Mouse (Mus musculus) midbrain, embryonic 16.5 days (tissue): ENCODE data around the gene Pde4b. TPM values are rescaled to one million over a fixed set of nuclear protein-coding genes. Genes with fewer than 3 reads are reported as not detected.

Experiments
- ATAC-seq: fragments of 200-750 bp; cut with Nextera tagmentation; 2 replicates; pipeline ENCODE4 v1.8.0; 2017; ENCODE audit warnings: moderate TSS enrichment
- H3K27ac ChIP-seq: fragments of 300-500 bp; sonication (generic); 2 replicates; pipeline ENCODE4 v1.5.1; 2014; ENCODE audit warnings: mild to moderate bottlenecking, low read length, mixed read lengths
- H3K27me3 ChIP-seq: fragments of 300-500 bp; sonication (generic); 2 replicates; pipeline ENCODE4 v1.6.1; 2014; ENCODE audit warnings: low read depth, low read length, mixed read lengths; ENCODE audit not compliant: control insufficient read depth, insufficient read depth
- H3K36me3 ChIP-seq: fragments of 300-500 bp; sonication (generic); 2 replicates; pipeline ENCODE4 v1.6.1; 2014; ENCODE audit warnings: mild to moderate bottlenecking, low read length, moderate library complexity, mixed read lengths; ENCODE audit not compliant: control insufficient read depth, insufficient read depth
- H3K4me1 ChIP-seq: fragments of 300-500 bp; sonication (generic); 2 replicates; pipeline ENCODE4 v1.6.1; 2014; ENCODE audit warnings: mild to moderate bottlenecking, low read length, mixed read lengths; ENCODE audit not compliant: control insufficient read depth, insufficient read depth
- H3K4me2 ChIP-seq: fragments of 300-500 bp; sonication (generic); 2 replicates; pipeline ENCODE4 v1.6.1; 2014; ENCODE audit warnings: mild to moderate bottlenecking, low read length, mixed read lengths
- H3K4me3 ChIP-seq: fragments of 300-500 bp; sonication (generic); 2 replicates; pipeline ENCODE4 v1.5.1; 2014; ENCODE audit warnings: low read depth, mild to moderate bottlenecking, low read length, moderate library complexity, mixed read lengths
- H3K9ac ChIP-seq: fragments of 300-500 bp; sonication (generic); 2 replicates; pipeline ENCODE4 v1.6.1; 2014; ENCODE audit warnings: low read depth, low read length, mixed read lengths
- H3K9me3 ChIP-seq: fragments of 300-500 bp; sonication (generic); replicated peaks from 2 replicates; pipeline ENCODE4 v1.6.1; 2014; ENCODE audit warnings: mild to moderate bottlenecking, low read length, mixed read lengths; ENCODE audit not compliant: control insufficient read depth, poor library complexity, severe bottlenecking
- WGBS: fragments of 180-500 bp; shearing (Covaris S2); extraction: QIAGEN DNeasy Blood & Tissue Kit; methylation state at CpG from one replicate; pipeline ENCODE4 v1.1.7; 2014; 5-methylcytosine and 5-hydroxymethylcytosine counted together
- polyA plus RNA-seq: library from polyadenylated mRNA; unstranded; fragments of >200 nt; fragmentation: Nextera tagmentation; extraction: Ambion mirVana; gene quantifications from 2 replicates; pipeline ENCODE4 v1.2.1, GENCODE M21; 2015

Pde4b gene
- polyA plus RNA-seq, 1 experiment from 2014 or later, result 64.5 TPM

DNA sequence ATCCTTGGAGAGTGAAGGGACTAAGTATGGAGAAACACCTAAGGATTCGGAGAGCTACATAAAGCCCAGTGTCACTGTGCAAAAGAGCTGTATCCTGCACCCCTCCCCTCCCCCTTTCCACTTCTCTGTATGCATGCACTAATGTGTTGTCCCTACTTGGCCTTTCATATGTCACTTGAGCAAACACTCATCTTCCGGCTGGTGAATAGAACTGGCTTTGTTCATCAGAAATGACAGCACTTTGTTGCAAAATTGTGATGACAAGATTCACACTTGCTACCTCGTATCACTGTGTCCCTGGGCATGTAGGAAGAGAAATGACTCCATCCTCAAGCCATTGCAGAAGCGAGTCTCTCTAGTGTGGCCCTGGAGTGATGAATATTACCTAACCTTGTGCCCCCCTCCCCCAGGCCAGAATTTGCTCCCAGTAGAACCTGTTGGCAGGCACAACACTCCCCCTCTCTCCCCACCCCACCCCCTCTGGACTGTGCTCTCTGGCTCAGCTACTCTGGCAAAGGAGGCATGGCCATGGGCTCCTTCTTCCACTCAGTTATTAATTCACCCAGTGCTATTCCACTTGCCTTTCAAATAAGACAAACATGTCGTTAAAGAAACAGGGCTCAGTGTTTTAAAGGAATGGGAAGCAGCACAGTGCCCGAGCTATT is 497.4 kb downstream of the Pde4b start:
- no peak overlapping the region for H3K27ac ChIP-seq
- ATAC-seq, result no peak
- no peak overlapping the region for H3K9ac ChIP-seq
- H3K4me2 ChIP-seq, result no peak overlapping the region
- peaks cover 19% of the 10 kb centered on the region for H3K4me1 ChIP-seq
- H3K9me3 ChIP-seq, result no peaks in the 10 kb centered on the region
- H3K36me3 ChIP-seq, result no peaks in the 10 kb centered on the region
- H3K4me3 ChIP-seq, result no peak overlapping the region
- H3K27me3 ChIP-seq, result no peaks in the 10 kb centered on the region
- WGBS, result 47% methylated on average over 6 of the region's 6 CpGs

DNA sequence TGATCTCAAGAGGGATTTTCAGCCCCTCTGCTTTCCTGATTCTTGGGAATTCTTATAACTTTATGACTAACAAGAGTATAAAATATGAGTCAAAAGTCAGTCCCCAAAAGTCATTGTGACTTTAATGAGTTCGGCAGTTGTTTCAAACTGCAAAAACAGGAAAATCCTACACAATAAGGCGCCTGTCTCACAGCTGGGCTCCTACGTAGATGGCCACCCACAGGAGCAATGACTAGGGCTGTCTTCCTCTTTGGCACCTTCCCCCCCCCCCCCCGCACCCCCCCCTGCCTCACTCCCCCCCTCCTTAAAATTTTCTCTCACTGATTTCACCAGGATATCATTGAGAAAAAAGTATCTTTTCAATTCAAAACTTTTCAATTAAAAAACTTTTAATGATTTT is 498.2 kb downstream of the Pde4b start:
- Histone ChIP-seq H3K36me3 (no peaks in the 10 kb centered on the region), H3K9ac (no peak overlapping the region), H3K4me1 (peaks cover 20% of the 10 kb centered on the region), H3K4me3 (no peak overlapping the region), H3K27ac (no peak overlapping the region), H3K27me3 (no peaks in the 10 kb centered on the region), H3K9me3 (no peaks in the 10 kb centered on the region), H3K4me2 (no peak overlapping the region)
- whole genome bisulfite sequencing, result 60% methylated on average over 3 of the region's 4 CpGs
- no peak for ATAC-seq

DNA sequence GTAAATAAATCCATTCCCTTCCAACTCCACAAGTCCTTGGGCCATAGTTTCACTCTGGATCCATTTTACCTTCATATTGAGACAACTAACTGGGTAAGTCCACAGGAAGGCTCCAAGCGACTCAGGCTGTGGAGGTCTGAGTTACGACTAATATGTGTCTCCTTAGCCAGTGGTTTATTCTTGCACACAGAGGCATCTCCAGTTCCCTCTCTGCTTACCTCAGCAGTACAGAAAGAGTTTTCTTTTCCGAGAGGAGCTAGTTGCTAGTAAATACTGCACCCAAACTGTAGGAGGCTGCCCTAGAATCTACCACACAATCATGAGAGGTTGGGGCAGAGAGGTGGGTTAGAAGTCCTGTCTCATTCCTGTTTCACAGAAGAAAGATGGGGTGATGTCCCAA is 499.4 kb downstream of the Pde4b start:
- no peak overlapping the region for H3K9ac ChIP-seq
- no peaks in the 10 kb centered on the region for H3K36me3 ChIP-seq
- no peaks in the 10 kb centered on the region for H3K27me3 ChIP-seq
- H3K4me3 ChIP-seq, result no peak overlapping the region
- no peak overlapping the region for H3K27ac ChIP-seq
- no peak for ATAC-seq
- H3K9me3 ChIP-seq, result no peaks in the 10 kb centered on the region
- H3K4me1 ChIP-seq, result peaks cover 32% of the 10 kb centered on the region
- 92% methylated on average over 3 of the region's 3 CpGs for WGBS
- no peak overlapping the region for H3K4me2 ChIP-seq

DNA sequence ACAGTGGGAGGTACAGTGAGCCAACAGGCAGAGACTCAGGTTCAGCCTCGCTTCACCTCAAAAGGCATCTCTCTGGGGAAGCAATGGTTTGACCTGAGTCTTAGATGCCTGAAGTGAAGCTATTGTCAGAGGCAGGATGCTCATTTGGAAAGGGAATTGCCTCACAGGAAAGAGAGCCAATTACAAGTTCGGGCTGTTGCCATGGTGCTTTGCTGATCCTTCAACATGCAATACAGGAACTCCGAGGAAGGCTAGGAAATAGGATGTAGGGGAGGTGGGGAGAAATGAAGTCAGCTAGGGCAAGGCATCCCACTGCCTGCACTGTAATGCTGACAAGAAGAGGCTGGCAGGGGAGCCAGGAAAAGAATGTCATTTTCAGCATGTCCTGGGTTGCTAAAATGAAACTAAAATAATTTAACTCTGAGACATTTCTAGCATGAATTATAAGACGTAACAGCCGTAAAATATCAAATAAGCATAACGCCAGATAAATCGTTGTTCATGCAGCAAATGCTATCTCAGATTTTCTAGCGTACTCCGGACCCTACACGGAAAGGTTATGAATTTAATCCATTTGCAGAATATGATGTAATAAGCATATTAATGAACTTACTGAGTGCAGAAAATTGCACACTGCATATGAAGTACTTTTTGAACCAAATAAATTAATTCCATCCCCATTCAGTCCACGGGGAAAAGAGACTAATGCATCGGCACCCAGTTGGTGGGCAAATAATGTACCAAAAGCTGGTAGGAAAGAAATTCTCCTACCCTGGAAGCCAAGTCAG is 501.5 kb downstream of the Pde4b start:
- peak; percentile 83 for ATAC-seq
- Histone ChIP-seq H3K4me2 (peak overlapping the region; percentile 72), H3K36me3 (no peaks in the 10 kb centered on the region), H3K4me3 (peak overlapping the region; percentile 46), H3K27me3 (no peaks in the 10 kb centered on the region), H3K27ac (peak overlapping the region; percentile 93), H3K4me1 (peaks cover 46% of the 10 kb centered on the region), H3K9ac (peak overlapping the region; percentile 67), H3K9me3 (no peaks in the 10 kb centered on the region)
- 6% methylated on average over 12 of the region's 12 CpGs for WGBS

DNA sequence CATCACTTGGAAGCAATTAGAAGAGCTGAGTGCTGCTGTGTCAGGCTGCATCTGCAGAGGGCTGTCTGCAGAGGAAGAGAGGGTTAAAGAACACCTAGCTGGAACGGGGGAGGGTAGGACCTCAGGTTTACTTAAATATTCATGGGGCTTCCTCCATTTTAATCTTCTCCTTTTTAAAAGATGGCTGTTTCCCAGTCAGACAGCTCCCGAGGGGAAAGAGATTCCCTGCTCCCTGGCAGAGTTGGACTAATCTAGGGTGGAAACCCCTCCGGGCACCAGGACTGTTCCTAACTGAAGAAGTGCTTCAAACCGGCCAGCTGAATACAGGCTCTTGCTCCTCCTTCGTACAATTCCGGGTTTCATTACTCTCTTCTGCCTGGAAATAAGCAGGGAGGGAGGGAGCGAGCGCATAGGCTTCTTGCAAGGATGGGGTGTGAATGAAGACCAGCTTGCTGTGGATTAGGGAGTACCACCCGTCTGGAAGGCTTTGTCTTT is 502.2 kb downstream of the Pde4b start:
- 1% methylated on average over 9 of the region's 9 CpGs for WGBS
- peak; percentile 79 for ATAC-seq
- H3K4me1 ChIP-seq, result peaks cover 48% of the 10 kb centered on the region

DNA sequence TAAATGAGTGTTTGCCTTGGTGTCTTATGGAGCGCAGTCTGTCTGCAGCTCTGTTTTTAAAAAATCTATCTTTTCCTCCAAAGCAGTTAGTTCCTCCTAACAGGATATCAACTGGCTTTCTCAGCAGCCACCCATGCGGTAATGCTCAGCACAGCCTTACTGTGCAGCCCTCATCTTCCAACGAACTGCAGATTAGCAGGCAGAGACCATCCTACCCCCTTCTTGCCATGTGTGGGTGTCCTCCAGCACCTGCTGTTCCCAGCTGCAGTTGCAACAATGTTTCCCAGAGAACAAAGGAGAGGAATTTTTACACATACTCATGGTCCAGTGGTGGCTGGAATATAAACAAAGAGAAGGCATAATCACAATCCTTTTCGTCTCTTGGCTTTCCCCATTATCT is 504.5 kb downstream of the Pde4b start:
- H3K9me3 ChIP-seq, result no peaks in the 10 kb centered on the region
- 21% methylated on average over 4 of the region's 4 CpGs for WGBS
- peaks cover 3% of the 10 kb centered on the region; the same call in 1 of the 2 replicates for H3K36me3 ChIP-seq
- H3K4me1 ChIP-seq, result peaks cover 48% of the 10 kb centered on the region
- H3K4me3 ChIP-seq, result peak overlapping the region; percentile 37
- peak overlapping the region; percentile 45 for H3K9ac ChIP-seq
- H3K4me2 ChIP-seq, result peak overlapping the region; percentile 60
- no peaks in the 10 kb centered on the region for H3K27me3 ChIP-seq
- ATAC-seq, result peak; percentile 52
- H3K27ac ChIP-seq, result peak overlapping the region; percentile 76

More for the DNA sequence above, 502.2 kb downstream of the Pde4b start:
- Histone ChIP-seq H3K9me3 (no peaks in the 10 kb centered on the region), H3K36me3 (no peaks in the 10 kb centered on the region), H3K9ac (peak overlapping the region; percentile 67), H3K27me3 (no peaks in the 10 kb centered on the region), H3K27ac (peak overlapping the region; percentile 93), H3K4me3 (peak overlapping the region; percentile 46), H3K4me2 (peak overlapping the region; percentile 72)

DNA sequence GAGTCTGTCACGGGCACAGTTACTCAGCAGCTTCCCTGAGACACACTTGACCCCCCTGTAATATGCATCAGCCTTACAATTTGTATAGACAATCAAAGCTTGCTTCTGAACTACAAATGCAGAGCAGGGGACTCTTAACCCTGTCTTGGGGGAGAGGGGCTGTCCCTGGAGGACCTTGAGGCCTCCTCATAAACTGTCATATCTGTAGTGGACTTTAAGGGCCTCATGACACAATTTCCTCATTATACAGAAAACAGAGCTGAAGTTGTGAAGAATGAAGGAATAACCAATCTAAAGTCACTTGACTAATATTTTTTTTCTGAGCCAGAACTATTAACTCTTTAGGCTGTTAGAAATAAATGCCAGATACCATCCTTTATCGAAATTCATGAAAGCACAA is 505.2 kb downstream of the Pde4b start:
- Histone ChIP-seq H3K36me3 (peaks cover 3% of the 10 kb centered on the region; the same call in 1 of the 2 replicates), H3K4me2 (peak overlapping the region; percentile 60), H3K27me3 (no peaks in the 10 kb centered on the region), H3K4me3 (peak overlapping the region; percentile 37; the same call in 1 of the 2 replicates), H3K9ac (peak overlapping the region; percentile 45), H3K9me3 (no peaks in the 10 kb centered on the region), H3K4me1 (peaks cover 47% of the 10 kb centered on the region), H3K27ac (peak overlapping the region; percentile 76)
- WGBS, result 44% methylated on average over 2 of the region's 2 CpGs
- no peak for ATAC-seq

DNA sequence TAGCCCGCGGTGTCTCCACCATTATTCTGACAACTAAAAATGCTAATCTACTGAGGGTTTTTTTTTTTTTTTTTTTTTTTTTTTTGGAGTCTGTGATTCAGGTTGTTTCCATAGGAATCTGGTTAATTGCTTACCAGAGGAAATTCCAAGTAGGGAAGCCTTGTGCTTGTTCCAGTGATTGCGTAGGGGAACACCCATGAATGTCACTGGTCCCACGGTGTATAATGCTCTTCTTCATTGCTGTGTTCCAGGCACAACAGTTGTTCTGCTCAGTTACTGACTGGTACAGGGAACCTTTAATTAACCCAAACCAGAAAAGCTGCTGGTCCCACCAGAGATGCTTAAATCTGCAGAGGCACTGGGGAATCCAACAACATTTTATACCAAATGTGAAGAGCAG is 506.3 kb downstream of the Pde4b start:
- H3K4me2 ChIP-seq, result peak overlapping the region; percentile 45; the same call in 1 of the 2 replicates
- 66% methylated on average over 4 of the region's 4 CpGs for WGBS
- H3K4me1 ChIP-seq, result peaks cover 38% of the 10 kb centered on the region
- no peak overlapping the region for H3K9ac ChIP-seq
- H3K27me3 ChIP-seq, result no peaks in the 10 kb centered on the region
- no peak overlapping the region for H3K4me3 ChIP-seq
- peaks cover 6% of the 10 kb centered on the region for H3K36me3 ChIP-seq
- H3K27ac ChIP-seq, result no peak overlapping the region
- no peaks in the 10 kb centered on the region for H3K9me3 ChIP-seq
- ATAC-seq, result no peak

DNA sequence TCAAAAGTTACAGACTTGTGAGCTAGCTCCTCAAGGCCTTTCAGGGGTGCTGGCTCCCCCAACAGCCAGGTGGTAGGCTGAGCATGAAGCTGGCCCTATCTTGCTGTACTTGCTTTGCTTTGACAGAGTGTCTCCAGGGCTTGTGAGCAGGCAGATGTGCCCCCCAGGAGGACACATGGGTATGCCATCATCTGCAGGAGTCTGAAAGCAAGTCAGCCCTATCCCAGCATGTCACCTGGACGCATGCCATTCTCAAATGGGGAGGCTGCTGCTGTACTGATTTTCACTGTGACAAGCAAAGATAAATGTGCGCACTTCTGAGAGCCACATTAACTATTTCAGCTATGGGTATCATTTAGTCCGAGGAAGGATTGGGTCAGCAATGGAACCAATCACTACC is 507.2 kb downstream of the Pde4b start:
- Histone ChIP-seq H3K4me1 (peaks cover 31% of the 10 kb centered on the region), H3K9ac (no peak overlapping the region), H3K36me3 (peaks cover 15% of the 10 kb centered on the region), H3K9me3 (no peaks in the 10 kb centered on the region), H3K4me3 (no peak overlapping the region), H3K27me3 (no peaks in the 10 kb centered on the region), H3K4me2 (no peak overlapping the region), H3K27ac (no peak overlapping the region)
- WGBS, result 81% methylated on average over 3 of the region's 3 CpGs
- no peak for ATAC-seq
